Mouse (Mus musculus): ENCODE data around the gene Fam149b. TPM values are rescaled to one million over a fixed set of nuclear protein-coding genes. Genes with fewer than 3 reads are reported as not detected.

Gene Fam149b
- polyA plus RNA-seq, 1 experiment = 11.5 TPM

DNA sequence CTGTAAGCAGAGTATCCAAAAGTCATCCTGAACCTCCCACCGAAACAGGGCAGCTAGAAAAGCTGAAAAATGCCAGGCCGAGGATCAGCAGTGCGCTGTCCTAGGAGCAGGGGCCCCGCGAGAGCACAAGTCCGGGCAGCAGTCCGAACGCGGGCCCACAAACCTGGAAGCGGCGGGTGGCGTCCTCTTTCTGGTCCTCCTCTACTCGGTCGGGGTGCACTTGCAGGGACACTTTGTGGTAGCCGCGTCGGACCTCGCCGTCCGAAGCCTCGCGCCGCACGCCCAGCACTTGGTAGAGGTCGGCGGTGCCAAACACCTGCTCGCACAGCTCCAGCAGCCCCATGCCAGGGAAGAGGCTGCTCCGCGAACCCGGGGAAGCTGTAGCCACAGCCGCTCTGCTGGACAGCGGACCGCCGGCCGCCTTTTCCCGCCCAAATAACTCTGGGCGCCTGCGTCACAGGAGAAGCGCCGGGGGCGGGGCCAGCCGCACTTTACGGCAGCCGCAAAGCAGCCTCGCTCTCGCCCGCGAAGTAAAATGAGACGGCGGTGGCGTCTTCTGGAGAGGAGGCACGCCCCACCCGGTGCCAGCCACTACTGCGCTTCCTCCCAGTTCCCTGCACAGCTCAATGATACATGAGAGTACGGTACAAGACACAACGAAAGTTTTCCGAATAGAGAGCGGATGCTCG is 40.6 kb downstream of the Fam149b start, which contains the start of gene Dnajc9:
Gene Dnajc9 (minus strand): TSS at position 470 of the 689 bp plus-strand sequence.
- H3K4me3 ChIP-seq = peak within 1 kb of the TSS; percentile 65
- H3K27me3 ChIP-seq (ENCODE audit: control insufficient read depth, insufficient read depth, insufficient read length) = no peaks in the 10 kb centered on the region
- peaks cover 17% of the 10 kb centered on the region for H3K36me3 ChIP-seq (ENCODE audit: control insufficient read depth, insufficient read depth)
- TF ChIP-seq POLR2A (IDR thresholded peaks at IDR 0.05; ENCODE audit: insufficient read length, low read depth) (peak; percentile 81), MYOG (IDR thresholded peaks at IDR 0.05; ENCODE audit: control insufficient read depth in 1 of 3, insufficient read depth in 1 of 3, insufficient read length in 2 of 3, low read depth in 2 of 3) (no peak), CEBPB (IDR thresholded peaks at IDR 0.05; ENCODE audit: insufficient read depth, poor library complexity, severe bottlenecking) (no peak), E2F4 (IDR thresholded peaks at IDR 0.05; ENCODE audit: insufficient read depth) (peak; percentile 78), TCF3 (IDR thresholded peaks at IDR 0.05; ENCODE audit: insufficient read length, low read depth) (no peak), TCF12 (IDR thresholded peaks at IDR 0.05; ENCODE audit: insufficient read depth, poor library complexity, severe bottlenecking) (no peak), POLR2AphosphoS2 (IDR thresholded peaks at IDR 0.05; ENCODE audit: insufficient read length, low read depth) (peak; percentile 93), USF1 (IDR thresholded peaks at IDR 0.05; ENCODE audit: low read depth) (no peak), SRF (IDR thresholded peaks at IDR 0.05; ENCODE audit: control insufficient read depth, insufficient read length, low read depth) (no peak), REST (IDR thresholded peaks at IDR 0.05; ENCODE audit: insufficient read depth, insufficient read length) (peak; percentile 62), MAX (IDR thresholded peaks at IDR 0.05; ENCODE audit: low read depth) (no peak), MYOD1 (IDR thresholded peaks at IDR 0.05; ENCODE audit: control insufficient read depth in 1 of 3, insufficient read length in 2 of 3, low read depth in 2 of 3) (peak in 1 of 3 experiments; percentile 35)
- peak within 1 kb of the TSS; percentile 83 for H3K4me2 ChIP-seq (ENCODE audit: low read depth)
- H3K79me2 ChIP-seq (ENCODE audit: control insufficient read depth, insufficient read depth) = peaks cover 37% of the 10 kb centered on the region
- H3ac ChIP-seq (ENCODE audit: control insufficient read depth, insufficient read length) = peak within 1 kb of the TSS; percentile 60

DNA sequence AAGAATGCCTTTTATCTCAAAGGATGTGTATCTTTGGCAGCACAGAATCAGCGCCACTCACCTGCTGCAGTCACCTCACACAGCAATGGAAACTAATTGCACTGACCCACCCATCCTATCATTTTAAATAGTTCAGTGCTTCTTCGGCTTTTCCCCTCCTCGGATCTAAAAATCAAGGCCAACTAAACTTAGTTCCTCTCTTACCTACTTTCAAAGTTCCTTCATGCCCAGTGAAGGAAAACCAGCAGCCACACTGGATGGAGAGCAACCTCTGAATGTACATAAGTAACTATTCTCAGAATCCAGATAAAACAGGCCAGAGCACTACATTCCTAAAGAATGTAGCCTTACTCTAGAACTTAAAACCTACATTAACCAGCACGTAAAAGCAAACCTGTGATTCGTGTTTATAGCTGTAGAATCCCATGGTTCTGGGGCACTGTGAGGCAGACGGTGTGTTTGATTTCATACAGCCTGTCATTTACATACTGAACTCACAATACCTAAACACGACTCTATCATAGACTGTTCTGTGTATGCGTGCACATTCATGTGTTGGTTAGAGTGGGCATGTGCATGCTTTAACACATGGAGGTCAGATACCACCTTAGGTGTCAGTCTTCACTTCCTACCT is 41.6 kb downstream of the Fam149b start:
- peak overlapping the region; percentile 65 for H3K4me3 ChIP-seq
- H3ac ChIP-seq (ENCODE audit: control insufficient read depth, insufficient read length) = no peak overlapping the region
- H3K27me3 ChIP-seq (ENCODE audit: control insufficient read depth, insufficient read depth, insufficient read length) = no peaks in the 10 kb centered on the region
- H3K4me2 ChIP-seq (ENCODE audit: low read depth) = peak overlapping the region; percentile 75
- no peak for TF ChIP-seq MAX (IDR thresholded peaks at IDR 0.05; ENCODE audit: low read depth)
- TF ChIP-seq POLR2AphosphoS2 (IDR thresholded peaks at IDR 0.05; ENCODE audit: insufficient read length, low read depth) = peak; percentile 21
- no peak for TF ChIP-seq E2F4 (IDR thresholded peaks at IDR 0.05; ENCODE audit: insufficient read depth)
- peaks cover 37% of the 10 kb centered on the region for H3K79me2 ChIP-seq (ENCODE audit: control insufficient read depth, insufficient read depth)
- peaks cover 14% of the 10 kb centered on the region for H3K36me3 ChIP-seq (ENCODE audit: control insufficient read depth, insufficient read depth)

DNA sequence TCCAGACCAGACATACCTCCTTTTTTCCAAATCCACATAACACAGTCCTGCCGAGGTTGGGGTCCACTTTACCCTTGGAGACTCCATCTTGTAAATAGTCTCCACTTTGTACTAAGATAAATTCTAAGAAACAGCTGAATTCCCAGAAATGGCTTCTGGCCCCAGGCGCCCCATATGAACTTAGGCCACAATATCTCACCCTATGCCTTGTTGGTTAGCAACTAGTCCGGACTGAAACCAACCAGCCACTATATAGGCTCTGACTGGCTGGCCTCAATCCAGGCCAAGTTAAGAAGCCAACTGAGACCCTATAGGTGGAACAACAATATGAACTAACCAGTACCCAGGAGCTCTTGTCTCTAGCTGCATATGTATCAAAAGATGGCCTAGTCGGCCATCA is 44.4 kb downstream of the Fam149b start:
- H3K4me2 ChIP-seq (ENCODE audit: low read depth) = peak overlapping the region; percentile 94
- H3K36me3 ChIP-seq (ENCODE audit: control insufficient read depth, insufficient read depth) = peaks cover 7% of the 10 kb centered on the region
- H3K79me2 ChIP-seq (ENCODE audit: control insufficient read depth, insufficient read depth) = peaks cover 21% of the 10 kb centered on the region
- peak overlapping the region; percentile 70 for H3K4me3 ChIP-seq
- TF ChIP-seq REST (IDR thresholded peaks at IDR 0.05; ENCODE audit: insufficient read depth, insufficient read length) (no peak), E2F4 (IDR thresholded peaks at IDR 0.05; ENCODE audit: insufficient read depth) (no peak), SRF (IDR thresholded peaks at IDR 0.05; ENCODE audit: control insufficient read depth, insufficient read length, low read depth) (no peak), TCF12 (IDR thresholded peaks at IDR 0.05; ENCODE audit: insufficient read depth, poor library complexity, severe bottlenecking) (no peak), MYOD1 (IDR thresholded peaks at IDR 0.05; ENCODE audit: control insufficient read depth in 1 of 3, insufficient read length in 2 of 3, low read depth in 2 of 3) (no peak)
- H3ac ChIP-seq (ENCODE audit: control insufficient read depth, insufficient read length) = no peak overlapping the region
- H3K27me3 ChIP-seq (ENCODE audit: control insufficient read depth, insufficient read depth, insufficient read length) = no peaks in the 10 kb centered on the region

DNA sequence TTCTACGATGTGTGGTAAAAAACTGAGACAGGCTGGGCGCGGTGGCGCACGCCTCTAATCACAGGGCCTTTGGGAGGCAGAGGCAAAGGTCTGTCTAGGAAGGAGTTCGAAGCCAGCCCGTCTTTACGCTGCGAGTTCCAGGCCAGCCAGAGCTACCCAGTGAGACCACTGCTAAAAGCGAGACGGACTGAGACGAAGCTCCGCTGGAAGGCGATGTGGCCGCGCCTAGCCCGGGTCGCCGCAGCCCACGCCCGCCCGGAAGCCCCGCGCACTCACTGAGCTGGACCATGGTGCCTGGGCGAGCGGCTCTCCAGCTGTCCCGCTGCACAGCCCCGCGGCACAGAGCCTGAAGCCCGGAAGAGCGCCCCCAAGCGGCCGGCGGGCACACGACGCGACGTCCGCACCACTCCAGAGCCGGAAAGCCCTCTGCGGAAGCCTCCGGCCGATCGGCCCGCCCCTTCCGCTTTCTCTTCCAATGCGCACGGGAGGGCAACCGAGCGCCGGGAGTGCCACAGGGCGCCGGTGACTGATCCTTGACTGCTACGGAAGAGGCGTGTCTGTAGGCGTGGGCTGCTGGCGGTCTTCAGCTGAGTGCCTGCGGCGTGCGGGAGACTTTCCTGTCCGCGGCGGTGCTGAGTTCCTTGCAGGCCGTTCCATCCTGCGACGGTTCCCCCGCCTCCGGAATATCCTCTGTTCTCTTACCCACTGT is 45.4 kb downstream of the Fam149b start, which contains the start of gene Mrps16:
Gene Mrps16 (minus strand): TSS at position 430 of the 709 bp plus-strand sequence.
- no peak for TF ChIP-seq TCF12 (IDR thresholded peaks at IDR 0.05; ENCODE audit: insufficient read depth, poor library complexity, severe bottlenecking)
- peak; percentile 78 for TF ChIP-seq POLR2A (IDR thresholded peaks at IDR 0.05; ENCODE audit: insufficient read length, low read depth)
- TF ChIP-seq MYOD1 (IDR thresholded peaks at IDR 0.05; ENCODE audit: control insufficient read depth in 1 of 3, insufficient read length in 2 of 3, low read depth in 2 of 3) = peak in 2 of 3 experiments; percentile 67 to 84
- TF ChIP-seq USF1 (IDR thresholded peaks at IDR 0.05; ENCODE audit: low read depth) = no peak
- TF ChIP-seq REST (IDR thresholded peaks at IDR 0.05; ENCODE audit: insufficient read depth, insufficient read length) = no peak
- no peak for TF ChIP-seq E2F4 (IDR thresholded peaks at IDR 0.05; ENCODE audit: insufficient read depth)
- TF ChIP-seq MYOG (IDR thresholded peaks at IDR 0.05; ENCODE audit: control insufficient read depth in 1 of 3, insufficient read depth in 1 of 3, insufficient read length in 2 of 3, low read depth in 2 of 3) = peak; percentile 41 to 90 (median 85)
- TF ChIP-seq POLR2AphosphoS2 (IDR thresholded peaks at IDR 0.05; ENCODE audit: insufficient read length, low read depth) = peak; percentile 98
- no peak for TF ChIP-seq SRF (IDR thresholded peaks at IDR 0.05; ENCODE audit: control insufficient read depth, insufficient read length, low read depth)
- no peak for TF ChIP-seq TCF3 (IDR thresholded peaks at IDR 0.05; ENCODE audit: insufficient read length, low read depth)
- Histone ChIP-seq H3K79me2 (ENCODE audit: control insufficient read depth, insufficient read depth) (peaks cover 11% of the 10 kb centered on the region), H3K27me3 (ENCODE audit: control insufficient read depth, insufficient read depth, insufficient read length) (no peaks in the 10 kb centered on the region), H3K36me3 (ENCODE audit: control insufficient read depth, insufficient read depth) (peaks cover 7% of the 10 kb centered on the region), H3ac (ENCODE audit: control insufficient read depth, insufficient read length) (peak within 1 kb of the TSS; percentile 21), H3K4me2 (ENCODE audit: low read depth) (peak within 1 kb of the TSS; percentile 94), H3K4me3 (peak within 1 kb of the TSS; percentile 70)
